Mouse (Mus musculus): ENCODE data around the gene Alpk1. TPM values are rescaled to one million over a fixed set of nuclear protein-coding genes. Genes with fewer than 3 reads are reported as not detected.

Alpk1 gene
- polyA plus RNA-seq, 2 experiments = 0.19 to 0.59 TPM

DNA sequence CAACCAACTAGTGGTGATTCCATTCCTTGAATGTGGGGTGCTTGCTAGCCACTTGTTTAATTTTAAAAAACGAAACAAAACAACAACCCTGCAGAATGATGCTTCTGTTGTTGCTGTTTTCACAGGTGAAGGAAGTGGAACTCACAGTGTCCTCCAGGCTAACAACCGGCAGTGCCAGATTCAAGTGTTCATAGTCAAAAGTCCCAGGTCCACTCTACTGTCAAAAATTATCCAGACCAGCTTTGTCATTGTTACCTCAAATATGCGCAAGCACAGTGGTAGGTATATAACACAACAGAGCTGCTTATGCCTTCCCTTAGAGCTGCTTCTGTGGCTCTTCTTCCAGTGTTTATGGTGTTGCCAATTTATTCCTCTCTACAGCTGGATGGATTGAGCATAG is 68.8 kb downstream of the Alpk1 start:
- 67% methylated on average over 3 of the region's 3 CpGs for WGBS (ENCODE audit: insufficient replicate concordance)

DNA sequence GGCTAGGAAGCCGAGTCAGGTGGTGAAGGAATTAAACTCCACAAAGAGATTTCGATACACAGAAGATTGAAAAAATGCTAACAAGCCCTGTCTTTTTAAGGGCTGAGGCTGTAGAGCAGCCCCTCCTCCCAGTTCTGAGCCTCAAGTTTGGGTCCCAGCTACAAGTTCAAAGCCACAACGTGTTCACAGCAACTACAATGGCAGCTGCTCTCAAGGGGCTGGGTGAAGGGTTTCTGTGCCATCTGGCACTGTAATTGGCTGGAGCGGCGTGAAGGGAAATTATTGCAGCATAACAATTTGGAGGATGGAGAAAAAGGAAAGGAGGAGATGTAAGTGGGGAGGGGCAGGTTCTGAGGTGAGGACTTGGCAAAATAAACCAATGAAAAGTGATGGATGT is 73.2 kb downstream of the Alpk1 start:
- TF ChIP-seq EP300 (IDR thresholded peaks at IDR 0.05; ENCODE audit: low read depth) = no peak
- no peak for TF ChIP-seq CTCF (IDR thresholded peaks at IDR 0.05; ENCODE audit: low read depth)
- Histone ChIP-seq H3K4me3 (ENCODE audit: insufficient read depth in 1 of 2, low read depth in 2 of 2, low read length in 2 of 2) (no peak overlapping the region), H3K36me3 (replicated peaks; ENCODE audit: control insufficient read depth, insufficient read depth, low read depth) (no peaks in the 10 kb centered on the region), H3K9me3 (ENCODE audit: control insufficient read depth, low read length) (no peaks in the 10 kb centered on the region), H3K27me3 (ENCODE audit: control insufficient read depth, insufficient read depth, low read length) (no peaks in the 10 kb centered on the region), H3K4me2 (ENCODE audit: low read depth) (no peak overlapping the region), H3K27ac (no peak overlapping the region), H3K4me1 (replicated peaks; ENCODE audit: control insufficient read depth in 2 of 2, insufficient read depth in 2 of 2, low read length in 1 of 2) (no peaks in the 10 kb centered on the region), H3K9ac (replicated peaks) (no peak overlapping the region)
- no peak for ATAC-seq (ENCODE audit: insufficient read depth)
- WGBS (ENCODE audit: insufficient replicate concordance) = 63% methylated on average over 5 of the region's 5 CpGs
- DNase-seq (ENCODE audit: low read depth in 3 of 3, low spot score in 3 of 3) = no peak

More for the DNA sequence above, 68.8 kb downstream of the Alpk1 start:
- Histone ChIP-seq H3K4me2 (ENCODE audit: low read depth) (no peak overlapping the region), H3K9me3 (ENCODE audit: control insufficient read depth, low read length) (no peaks in the 10 kb centered on the region), H3K36me3 (replicated peaks; ENCODE audit: control insufficient read depth, insufficient read depth, low read depth) (no peaks in the 10 kb centered on the region), H3K4me1 (replicated peaks; ENCODE audit: control insufficient read depth in 2 of 2, insufficient read depth in 2 of 2, low read length in 1 of 2) (no peaks in the 10 kb centered on the region), H3K27ac (no peak overlapping the region), H3K27me3 (ENCODE audit: control insufficient read depth, insufficient read depth, low read length) (no peaks in the 10 kb centered on the region), H3K9ac (replicated peaks) (no peak overlapping the region), H3K4me3 (ENCODE audit: insufficient read depth in 1 of 2, low read depth in 2 of 2, low read length in 2 of 2) (no peak overlapping the region)
- ATAC-seq (ENCODE audit: insufficient read depth) (no peak), DNase-seq (ENCODE audit: low read depth in 3 of 3, low spot score in 3 of 3) (no peak)
- TF ChIP-seq CTCF (IDR thresholded peaks at IDR 0.05; ENCODE audit: low read depth) = no peak
- no peak for TF ChIP-seq EP300 (IDR thresholded peaks at IDR 0.05; ENCODE audit: low read depth)

DNA sequence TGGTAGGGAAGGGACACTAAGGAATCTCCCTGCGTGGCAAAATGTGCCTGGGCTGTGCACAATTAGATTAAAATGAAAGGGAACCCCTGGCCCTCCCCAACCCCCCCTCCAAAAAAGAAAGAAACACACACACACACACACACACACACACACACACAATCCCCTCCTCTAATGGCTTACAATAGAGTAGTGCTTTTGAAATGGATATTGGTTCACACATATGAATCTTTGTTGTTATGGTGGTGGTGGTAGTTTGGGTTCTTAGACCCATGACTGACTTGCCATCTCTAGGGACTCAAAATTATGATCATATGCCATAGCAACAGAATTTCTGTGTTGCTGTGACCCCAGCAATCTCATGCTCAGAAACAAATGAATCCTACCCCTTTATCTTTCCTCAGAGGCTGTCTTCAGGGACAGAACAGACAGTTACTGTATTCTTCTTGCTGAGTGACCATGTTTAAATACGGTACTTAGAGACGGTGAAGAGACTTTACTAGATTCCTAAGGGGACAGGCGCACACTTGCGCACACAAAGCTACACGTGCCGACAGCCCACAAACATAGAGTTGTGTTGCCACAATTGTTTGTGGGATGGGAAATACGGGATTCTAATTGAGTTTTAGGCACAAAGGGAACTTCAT is 73.8 kb downstream of the Alpk1 start:
- WGBS (ENCODE audit: insufficient replicate concordance) = 63% methylated on average over 8 of the region's 8 CpGs
- no peak overlapping the region for H3K27ac ChIP-seq
- H3K4me1 ChIP-seq (replicated peaks; ENCODE audit: control insufficient read depth in 2 of 2, insufficient read depth in 2 of 2, low read length in 1 of 2) = no peaks in the 10 kb centered on the region
- H3K36me3 ChIP-seq (replicated peaks; ENCODE audit: control insufficient read depth, insufficient read depth, low read depth) = no peaks in the 10 kb centered on the region
- DNase-seq (ENCODE audit: low read depth in 3 of 3, low spot score in 3 of 3) (no peak), ATAC-seq (ENCODE audit: insufficient read depth) (no peak)
- no peak overlapping the region for H3K4me3 ChIP-seq (ENCODE audit: insufficient read depth in 1 of 2, low read depth in 2 of 2, low read length in 2 of 2)
- no peaks in the 10 kb centered on the region for H3K27me3 ChIP-seq (ENCODE audit: control insufficient read depth, insufficient read depth, low read length)
- TF ChIP-seq EP300 (IDR thresholded peaks at IDR 0.05; ENCODE audit: low read depth) = no peak
- no peak for TF ChIP-seq CTCF (IDR thresholded peaks at IDR 0.05; ENCODE audit: low read depth)
- H3K9ac ChIP-seq (replicated peaks) = no peak overlapping the region
- H3K9me3 ChIP-seq (ENCODE audit: control insufficient read depth, low read length) = no peaks in the 10 kb centered on the region
- H3K4me2 ChIP-seq (ENCODE audit: low read depth) = no peak overlapping the region

DNA sequence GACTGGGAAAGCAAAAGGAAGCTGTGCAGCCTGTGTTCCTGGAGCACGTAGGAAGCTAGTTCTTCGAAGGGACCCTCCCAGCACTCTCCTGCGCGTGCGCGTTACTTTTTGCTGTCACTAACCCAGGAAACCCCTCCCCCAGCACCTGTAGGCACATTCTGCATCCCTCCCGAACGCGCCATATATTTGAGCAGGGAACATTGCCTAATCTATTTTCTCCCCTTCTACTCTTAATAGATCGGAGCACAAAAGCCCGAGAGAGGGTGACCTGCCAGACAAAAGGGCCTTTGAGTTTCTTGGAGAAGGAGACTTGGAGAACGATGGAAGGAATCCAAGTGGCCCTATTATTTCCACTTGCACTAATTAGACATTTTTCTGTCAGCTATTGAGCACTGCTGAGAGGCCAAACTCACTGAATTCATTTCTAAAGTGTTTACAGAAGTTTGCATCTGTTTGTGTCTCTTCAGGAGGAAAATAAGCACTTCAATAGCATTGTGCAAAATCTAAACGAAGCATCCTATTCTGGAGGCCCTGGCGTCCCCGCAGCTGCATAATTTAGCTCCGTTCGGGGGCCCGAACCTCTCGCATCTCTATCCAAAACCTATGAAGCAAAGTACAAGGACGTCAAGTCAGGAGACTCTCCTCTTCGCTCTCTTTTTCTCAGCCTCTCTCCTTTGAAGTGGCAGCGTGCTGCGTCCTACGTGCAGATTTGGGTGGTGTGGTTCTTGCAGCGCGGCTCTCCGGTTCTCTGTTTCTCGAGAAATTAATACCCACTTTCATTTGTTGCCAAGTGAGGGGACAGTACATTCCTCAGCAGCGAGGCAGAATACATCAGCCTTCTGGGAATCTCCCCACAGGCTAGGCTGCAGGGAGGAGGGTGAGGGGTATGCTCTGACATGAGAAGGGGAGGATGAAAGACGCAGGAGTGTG is 74.5 kb downstream of the Alpk1 start:
- H3K9ac ChIP-seq (replicated peaks) = no peak overlapping the region
- TF ChIP-seq EP300 (IDR thresholded peaks at IDR 0.05; ENCODE audit: low read depth) (no peak), CTCF (IDR thresholded peaks at IDR 0.05; ENCODE audit: low read depth) (no peak)
- no peaks in the 10 kb centered on the region for H3K36me3 ChIP-seq (replicated peaks; ENCODE audit: control insufficient read depth, insufficient read depth, low read depth)
- H3K27ac ChIP-seq = no peak overlapping the region
- ATAC-seq (ENCODE audit: insufficient read depth) (no peak), DNase-seq (ENCODE audit: low read depth in 3 of 3, low spot score in 3 of 3) (no peak)
- H3K27me3 ChIP-seq (ENCODE audit: control insufficient read depth, insufficient read depth, low read length) = no peaks in the 10 kb centered on the region
- H3K4me3 ChIP-seq (ENCODE audit: insufficient read depth in 1 of 2, low read depth in 2 of 2, low read length in 2 of 2) = no peak overlapping the region
- H3K4me2 ChIP-seq (ENCODE audit: low read depth) = no peak overlapping the region
- no peaks in the 10 kb centered on the region for H3K9me3 ChIP-seq (ENCODE audit: control insufficient read depth, low read length)
- H3K4me1 ChIP-seq (replicated peaks; ENCODE audit: control insufficient read depth in 2 of 2, insufficient read depth in 2 of 2, low read length in 1 of 2) = no peaks in the 10 kb centered on the region
- WGBS (ENCODE audit: insufficient replicate concordance) = 28% methylated on average over 30 of the region's 30 CpGs

DNA sequence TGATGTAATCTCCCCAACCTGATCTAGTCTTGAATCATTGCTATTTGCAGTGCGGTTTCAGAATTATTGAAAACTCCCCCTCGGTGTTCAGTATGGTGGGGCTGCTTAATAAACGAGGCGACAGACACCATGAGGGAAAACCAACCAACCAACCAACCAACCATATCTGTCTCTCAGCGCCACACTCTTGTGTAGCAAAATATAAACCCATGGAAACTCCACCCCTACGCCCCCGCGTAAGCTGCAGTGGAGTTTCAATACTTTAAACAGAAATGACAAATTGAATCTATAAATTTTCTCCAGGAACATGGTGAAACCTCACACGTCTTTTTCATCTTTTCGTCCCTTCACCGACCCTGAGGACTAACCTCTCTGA is 75.2 kb downstream of the Alpk1 start:
- ATAC-seq (ENCODE audit: insufficient read depth) = no peak
- Histone ChIP-seq H3K4me2 (ENCODE audit: low read depth) (no peak overlapping the region), H3K36me3 (replicated peaks; ENCODE audit: control insufficient read depth, insufficient read depth, low read depth) (no peaks in the 10 kb centered on the region), H3K9me3 (ENCODE audit: control insufficient read depth, low read length) (no peaks in the 10 kb centered on the region), H3K27ac (no peak overlapping the region), H3K4me3 (ENCODE audit: insufficient read depth in 1 of 2, low read depth in 2 of 2, low read length in 2 of 2) (no peak overlapping the region), H3K9ac (replicated peaks) (no peak overlapping the region), H3K27me3 (ENCODE audit: control insufficient read depth, insufficient read depth, low read length) (no peaks in the 10 kb centered on the region), H3K4me1 (replicated peaks; ENCODE audit: control insufficient read depth in 2 of 2, insufficient read depth in 2 of 2, low read length in 1 of 2) (no peaks in the 10 kb centered on the region)
- TF ChIP-seq EP300 (IDR thresholded peaks at IDR 0.05; ENCODE audit: low read depth) (no peak), CTCF (IDR thresholded peaks at IDR 0.05; ENCODE audit: low read depth) (no peak)
- WGBS (ENCODE audit: insufficient replicate concordance) = 65% methylated on average over 11 of the region's 11 CpGs
- DNase-seq (ENCODE audit: low read depth in 3 of 3, low spot score in 3 of 3) = no peak

All from liver, embryonic 14.5 days (tissue).